Mouse (Mus musculus) pancreas, adult 10 weeks (tissue): ENCODE measurements around the gene Bmpr1b. TPM values are rescaled to one million over a fixed set of nuclear protein-coding genes. Genes with fewer than 3 reads are reported as not detected.

Source experiments
- polyA plus RNA-seq: library from polyadenylated mRNA; stranded (reverse); fragments of 350-450 nt; fragmentation: Illumina TruSeq; extraction: RNeasy Lipid Tissue Mini Kit (QIAGEN cat#74804); gene quantifications from one replicate; pipeline ENCODE4 v1.2.3, GENCODE M21; 2015; ENCODE audit warnings: low read depth, low replicate concordance; ENCODE audit not compliant: insufficient read depth

Bmpr1b gene
- polyA plus RNA-seq = 0.96 TPM

DNA sequence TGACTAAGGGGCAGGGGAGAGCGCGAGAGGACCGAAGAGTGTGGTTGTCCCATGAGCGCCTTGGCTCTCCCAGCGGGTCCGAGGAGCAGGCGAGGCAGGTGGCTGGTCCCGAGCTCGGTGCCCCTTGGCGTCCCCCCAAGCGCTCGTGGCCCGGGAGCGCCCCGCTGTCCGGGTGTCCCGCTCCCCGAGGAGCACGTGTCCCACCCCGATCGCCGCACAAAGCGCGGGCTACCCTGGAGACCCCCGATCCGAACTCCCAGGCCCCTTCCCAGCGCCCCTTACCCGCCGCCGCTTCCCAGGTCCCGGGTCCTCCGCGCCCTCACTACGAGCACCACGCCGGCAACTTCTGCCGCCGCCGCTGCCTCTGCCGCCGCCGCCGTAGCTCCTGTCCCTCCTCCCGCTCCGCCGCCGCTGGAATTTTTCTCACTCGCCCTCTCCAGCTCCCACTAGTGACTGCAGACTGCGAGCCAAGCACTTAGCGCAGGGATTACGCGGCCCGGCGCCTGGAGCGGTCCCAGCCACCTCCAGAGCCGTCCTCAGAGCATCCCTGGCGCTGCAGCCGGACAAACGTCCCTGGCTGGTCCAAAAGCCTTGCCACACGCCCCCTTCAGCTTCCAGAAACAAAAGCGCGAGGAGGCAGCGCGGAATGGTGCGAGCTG, at the start of gene Bmpr1b:
Bmpr1b (minus strand) TSS at position 563 of the 659 bp plus-strand sequence.

Other genes starting within 250 kb of the Bmpr1b start
- 8.6 TPM for gene Pdlim5, start 226.3 kb upstream of the Bmpr1b start, polyA plus RNA-seq